Mouse (Mus musculus) spleen, postnatal 10 days (tissue): ENCODE results near the gene Kdm2b.

Experiments
- DNase-seq, 2 experiments: peaks; one replicate each; pipeline ENCODE4 v3.0.0; 2021 to 2022; ENCODE audit warnings: low spot score in 2 of 2

Kdm2b gene

DNA sequence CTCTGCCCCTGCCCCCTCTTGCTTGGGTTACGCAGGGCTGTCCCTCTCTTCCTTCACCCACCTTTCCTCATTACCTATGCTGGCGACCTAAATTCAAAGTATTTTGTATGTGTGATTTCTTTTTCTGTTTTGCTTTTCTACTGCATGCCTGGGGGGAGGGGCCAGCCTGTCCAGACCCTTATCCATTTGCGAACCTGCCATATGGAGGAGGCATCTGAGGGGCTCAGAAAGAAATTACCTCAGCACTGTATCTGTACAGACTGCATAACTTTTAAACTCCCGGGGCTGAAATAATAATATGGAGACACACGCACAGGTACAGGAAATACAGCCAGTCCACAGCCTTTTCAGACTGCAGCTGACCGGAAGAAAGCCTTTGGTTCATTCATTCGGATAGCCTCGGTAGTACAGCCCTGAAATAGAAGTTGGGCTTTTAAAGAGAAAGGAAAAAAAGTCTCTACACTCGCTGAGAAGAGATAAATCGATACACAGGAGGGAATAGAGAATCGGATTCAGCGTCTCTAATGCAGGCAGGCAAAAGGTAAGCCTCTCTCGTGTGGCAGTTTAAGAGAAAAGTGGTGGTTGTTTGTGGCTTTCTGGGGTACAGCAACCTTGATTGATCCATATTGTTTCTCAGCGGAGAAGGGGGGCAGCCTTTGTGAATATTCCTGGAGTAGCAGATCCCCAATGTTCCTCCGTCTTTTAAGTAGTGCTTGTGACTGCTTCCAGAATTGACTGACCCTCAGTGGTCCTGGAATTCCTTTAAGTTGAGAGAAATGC lies at the start of gene Kdm2b:
Gene Kdm2b, minus strand, starts transcription at position 273 of the 780 bp plus-strand sequence.
- DNase-seq, result peak in 1 of 2 experiments; percentile 34

DNA sequence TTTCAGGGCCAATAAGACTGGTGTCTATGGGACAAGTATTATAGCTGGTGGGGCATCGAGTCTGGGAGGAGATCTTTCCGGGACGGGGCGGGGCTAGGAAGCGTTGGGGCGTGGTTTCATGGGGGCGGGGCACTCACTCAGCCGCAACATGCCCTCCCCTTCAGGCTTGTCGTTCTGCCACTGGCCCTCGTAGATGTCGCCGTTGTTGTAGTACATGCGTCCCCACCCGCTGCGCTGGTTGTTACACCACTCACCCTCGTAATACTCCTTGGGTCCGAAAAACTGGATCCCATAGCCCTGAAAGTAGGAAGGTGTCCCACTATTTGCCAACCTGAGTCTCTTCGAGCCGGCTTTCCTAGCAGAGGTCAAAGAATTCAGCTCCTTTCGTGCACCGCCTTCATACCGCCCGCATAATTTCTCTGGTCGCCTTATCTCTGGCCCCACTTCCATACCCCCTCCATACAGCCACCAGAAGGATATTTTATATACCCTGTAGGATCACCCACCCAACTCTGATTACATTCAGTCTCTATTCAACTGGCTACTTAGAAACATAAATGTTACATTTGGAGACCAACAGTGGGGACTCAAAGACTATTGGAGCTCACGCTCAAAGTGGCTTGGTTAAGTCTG lies 49.6 kb upstream of the Kdm2b start:
- DNase-seq, result peak; percentile 93 to 94

DNA sequence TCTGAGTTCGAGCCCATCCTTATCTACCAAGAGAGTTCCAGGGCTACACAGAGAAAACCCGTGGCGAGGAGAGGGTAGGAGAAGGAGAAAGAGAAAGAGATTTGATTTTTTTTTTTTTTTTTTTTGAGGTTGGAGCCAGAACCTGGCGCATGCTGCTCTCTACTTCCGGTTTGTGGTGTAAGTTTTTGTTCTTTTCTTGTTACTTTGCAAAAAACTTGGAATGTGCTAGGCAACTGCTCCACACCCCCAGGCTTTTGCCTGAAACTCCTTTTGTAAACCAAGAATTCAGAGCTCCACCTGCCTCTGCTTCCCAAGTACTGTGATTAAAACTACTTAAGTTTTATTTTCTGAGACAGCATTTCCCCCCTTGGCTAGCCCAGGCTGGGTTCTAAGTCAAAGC lies 48.5 kb upstream of the Kdm2b start:
- no peak for DNase-seq

DNA sequence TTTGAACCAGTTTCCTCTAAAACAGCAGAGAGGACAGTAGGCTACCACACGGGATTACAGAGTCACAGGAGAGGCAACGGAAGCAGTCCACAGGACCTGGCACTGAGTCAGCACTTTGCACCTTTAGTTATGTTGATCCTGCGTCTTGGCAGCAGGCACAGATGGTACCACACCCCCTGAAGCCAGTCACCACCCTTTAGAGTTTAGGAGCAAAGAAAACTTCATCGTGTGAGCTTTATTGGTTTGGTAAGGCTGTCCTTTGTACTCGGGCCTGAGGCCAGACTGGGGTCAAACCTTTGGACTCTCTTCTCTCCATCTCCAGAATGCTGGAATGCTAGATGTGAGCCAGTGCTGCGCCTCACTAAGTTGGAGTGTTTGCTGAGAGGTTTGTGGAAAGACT lies 45.9 kb upstream of the Kdm2b start:
- peak in 1 of 2 experiments; percentile 62 for DNase-seq

DNA sequence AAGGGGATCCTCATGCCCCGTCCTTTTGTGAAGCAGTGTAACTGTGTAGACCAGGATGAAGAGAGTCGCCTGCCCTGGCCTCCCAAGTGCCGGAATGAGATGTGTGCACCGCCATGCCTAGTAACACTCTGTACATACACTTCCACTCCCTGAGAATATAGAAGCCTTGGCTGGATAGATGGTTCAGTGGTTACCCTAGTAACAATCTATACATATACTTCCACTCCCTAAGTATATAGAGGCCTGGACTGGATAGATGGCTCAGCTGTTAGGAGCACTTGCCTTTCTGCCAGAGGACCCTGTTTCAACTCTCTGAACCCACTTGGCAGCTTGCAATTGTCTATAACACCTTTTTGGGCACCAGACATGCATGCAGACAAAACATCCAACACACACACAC lies 45.5 kb upstream of the Kdm2b start:
- DNase-seq, result no peak

DNA sequence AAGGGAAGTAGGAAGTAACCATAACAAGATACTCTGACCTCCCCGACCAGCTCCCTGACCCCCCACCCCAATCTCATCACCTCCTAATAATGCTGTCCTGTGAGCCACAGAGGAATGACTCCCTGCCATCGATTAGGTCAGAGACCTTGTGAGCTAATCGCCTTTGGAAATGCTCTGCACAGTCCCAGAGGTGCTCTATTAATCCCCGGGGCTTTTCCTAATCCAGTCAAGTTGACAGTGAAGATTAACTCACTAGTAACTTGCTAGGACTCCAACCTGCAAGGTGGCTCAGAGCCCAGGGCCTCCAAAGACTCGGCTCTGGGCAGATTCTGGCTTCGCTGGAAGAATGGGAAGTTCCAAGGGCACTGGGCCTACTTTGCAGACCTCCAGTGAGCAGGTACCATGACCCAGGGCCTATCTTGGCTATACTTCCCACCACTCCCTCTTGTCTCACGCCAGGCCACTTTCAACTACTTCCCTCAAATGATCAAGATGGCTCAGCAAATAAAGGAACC lies 44.1 kb upstream of the Kdm2b start:
- no peak for DNase-seq

DNA sequence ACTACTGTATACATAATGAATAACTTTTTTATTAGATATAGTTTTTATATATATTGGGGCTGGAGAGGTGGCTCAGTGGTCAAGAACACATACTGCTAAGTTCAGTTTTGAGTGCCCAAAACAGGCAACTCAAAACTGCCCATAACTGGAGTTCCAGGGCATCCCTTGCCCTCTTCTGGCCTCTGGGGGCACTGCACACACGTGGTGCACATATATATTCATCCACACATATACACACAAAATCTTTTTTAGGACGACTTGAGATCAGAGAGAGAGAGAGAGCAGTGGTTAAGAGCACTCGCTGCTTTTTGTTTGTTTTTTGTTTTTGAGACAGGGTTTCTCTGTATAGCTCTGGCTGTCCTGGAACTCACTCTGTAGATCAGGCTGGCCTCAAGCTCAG lies 41.7 kb upstream of the Kdm2b start:
- DNase-seq, result no peak

DNA sequence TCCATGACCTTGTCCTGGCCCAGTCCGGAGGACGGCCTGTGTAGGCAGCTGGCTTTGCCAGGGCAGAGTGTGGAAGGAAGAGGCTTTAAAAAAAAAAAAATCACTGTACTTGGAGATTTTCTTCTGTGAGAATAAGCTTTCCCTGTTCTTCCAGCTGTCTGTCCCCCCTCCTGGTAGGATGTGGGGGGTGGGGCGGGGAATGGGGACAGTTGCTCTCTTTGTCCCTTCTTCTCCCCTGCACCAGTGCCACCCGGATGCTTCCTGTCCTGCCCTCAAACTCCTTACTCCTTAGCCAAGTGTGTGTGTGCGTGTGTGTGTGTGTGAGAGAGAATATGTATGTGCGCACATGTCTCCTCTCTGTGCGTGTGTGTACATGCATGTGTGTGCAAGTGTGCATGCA lies 40.1 kb upstream of the Kdm2b start:
- DNase-seq, result no peak

DNA sequence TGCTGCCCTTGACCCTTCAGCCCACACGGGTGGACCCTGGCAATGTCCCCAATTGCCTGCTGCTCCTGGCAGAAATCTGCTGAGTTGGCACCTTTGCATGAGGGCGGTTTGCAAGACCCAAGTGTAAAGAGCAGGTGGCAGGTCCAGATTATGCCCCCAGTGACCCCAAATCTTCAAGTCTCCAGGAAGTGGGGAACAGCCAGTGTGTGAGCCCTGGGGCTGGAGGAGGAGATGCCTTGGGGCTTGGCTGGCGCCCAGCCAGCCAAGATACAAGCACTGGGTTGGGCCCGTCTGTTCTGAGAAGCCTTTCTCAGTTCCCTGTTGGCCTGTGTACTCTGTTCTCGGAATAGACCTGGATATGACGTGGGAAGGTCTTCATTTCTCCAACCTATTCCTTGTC lies 37.8 kb upstream of the Kdm2b start:
- DNase-seq, result no peak

DNA sequence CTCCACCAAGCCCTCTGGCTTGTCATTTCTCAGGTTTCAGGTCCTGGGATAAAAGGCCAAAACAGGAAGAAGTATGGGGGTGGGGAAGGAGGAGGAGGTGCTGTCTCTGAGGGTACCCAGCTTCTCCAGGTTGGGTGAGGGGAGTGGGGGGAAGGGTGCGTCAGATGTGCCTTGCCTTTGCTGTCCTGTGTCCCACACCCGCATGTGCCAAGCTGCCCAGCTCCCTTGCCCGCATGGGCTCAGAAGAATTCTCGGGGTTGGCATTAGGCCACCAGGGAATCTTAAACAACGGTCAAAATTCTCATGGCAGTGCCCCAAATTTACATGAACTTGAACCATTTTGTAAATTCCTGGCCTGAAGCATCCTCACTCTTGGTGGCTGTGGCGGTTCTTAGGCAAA lies 36.8 kb upstream of the Kdm2b start:
- no peak for DNase-seq

DNA sequence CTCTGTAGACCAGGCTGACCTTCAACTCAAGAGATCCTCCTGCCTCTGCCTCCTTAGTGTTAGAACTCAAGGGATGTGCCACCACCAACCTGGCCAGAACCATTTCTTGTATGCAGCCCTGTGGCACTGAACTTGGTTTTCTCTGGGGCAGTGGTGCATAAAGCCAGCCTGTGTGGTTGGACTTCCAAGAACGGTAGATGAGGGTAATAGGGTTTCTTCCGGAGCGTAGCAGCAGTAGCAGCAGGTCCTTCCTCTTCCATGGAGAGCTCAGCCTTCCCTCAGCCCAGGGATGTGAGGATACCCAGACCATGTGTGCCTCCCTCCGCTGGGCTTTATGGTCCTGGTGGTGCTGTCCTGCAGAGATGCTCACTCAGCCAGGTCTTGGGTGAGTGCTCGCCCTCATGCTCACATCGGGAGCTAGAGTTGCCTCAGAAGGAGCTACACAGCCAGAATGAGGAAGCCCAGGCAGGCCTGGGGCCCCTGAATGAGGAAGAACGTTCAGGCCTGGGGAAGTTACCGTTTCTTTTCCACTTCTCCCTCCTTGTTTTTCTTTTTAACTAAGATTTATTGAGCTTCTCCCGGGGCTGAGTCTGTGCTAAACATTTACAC lies 35.4 kb upstream of the Kdm2b start:
- peak in 1 of 2 experiments; percentile 59 for DNase-seq

DNA sequence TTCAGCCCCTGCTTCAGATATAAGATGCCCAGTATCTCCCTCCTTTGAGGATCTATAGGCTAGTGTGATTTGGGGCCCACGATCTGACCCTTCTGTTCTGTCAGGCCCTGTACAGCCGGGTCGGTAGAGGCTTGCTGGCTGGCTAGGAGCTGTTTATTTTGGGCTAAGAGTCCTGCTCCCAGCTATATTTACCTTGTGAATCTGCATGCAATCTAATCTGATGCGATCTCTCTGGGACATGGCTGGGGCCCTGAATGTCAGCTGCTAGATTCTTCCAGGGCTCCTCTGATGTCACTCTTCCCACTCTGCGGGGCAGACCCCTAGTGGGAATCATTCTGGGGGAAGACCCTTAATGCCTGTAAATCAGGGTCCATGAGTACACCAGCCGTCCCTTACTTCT lies 34.7 kb upstream of the Kdm2b start:
- DNase-seq, result no peak

DNA sequence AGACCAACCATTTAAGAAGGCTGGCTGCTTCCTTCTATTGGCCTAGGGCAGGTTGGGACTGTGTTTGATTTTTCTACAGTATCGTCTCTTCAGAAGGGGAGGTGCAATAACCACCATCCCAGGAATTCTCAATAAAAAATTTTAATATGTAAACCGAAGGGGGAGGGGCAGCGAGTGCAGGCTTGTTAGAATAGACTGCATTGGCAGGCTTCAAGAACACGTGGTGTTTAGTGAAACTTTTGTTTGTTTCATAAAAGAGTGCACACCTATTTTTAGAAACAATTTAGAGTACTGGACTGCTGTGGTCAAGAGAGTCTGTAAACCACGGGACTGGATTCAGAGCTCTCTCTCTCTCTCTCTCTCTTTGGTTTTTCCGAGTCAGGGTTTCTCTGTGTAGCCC lies 33.4 kb upstream of the Kdm2b start:
- DNase-seq, result no peak

DNA sequence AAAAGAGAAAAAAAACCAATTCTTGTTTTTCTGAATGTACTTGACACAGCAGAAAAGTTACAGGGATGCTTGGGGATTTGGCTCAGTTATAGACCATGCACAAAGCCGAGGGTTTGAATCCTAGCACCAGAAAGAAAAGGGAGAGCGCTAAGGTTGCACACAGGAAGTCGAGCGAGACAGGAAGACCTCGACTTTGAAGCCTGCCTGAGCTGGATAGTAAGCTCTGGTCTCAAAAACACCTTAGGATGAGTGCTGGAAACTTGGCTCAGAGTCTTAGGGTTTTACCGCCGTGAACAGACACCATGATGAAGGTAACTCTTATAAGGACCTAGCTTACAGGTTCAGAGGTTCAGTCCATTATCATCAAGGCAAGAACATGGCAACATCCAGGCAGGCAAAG lies 31.8 kb upstream of the Kdm2b start:
- no peak for DNase-seq

DNA sequence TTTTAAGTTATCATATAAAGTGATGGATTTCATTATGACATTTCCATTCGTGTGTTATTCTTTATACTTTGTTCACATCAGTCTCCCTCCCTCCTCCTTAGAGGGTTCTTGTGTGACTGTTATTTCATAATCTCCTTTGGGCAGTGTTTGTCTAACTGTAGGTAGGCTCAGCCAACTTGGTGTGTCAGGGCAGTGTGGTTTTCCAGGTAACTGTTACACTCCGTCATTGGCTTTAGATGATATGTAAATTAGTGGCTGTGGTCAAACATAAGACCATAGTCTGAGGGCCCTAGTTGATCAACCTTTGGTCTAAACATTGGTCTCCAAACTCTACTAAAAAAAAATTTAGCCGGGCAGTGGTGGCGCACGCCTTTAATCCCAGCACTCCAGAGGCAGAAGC lies 30.8 kb upstream of the Kdm2b start:
- no peak for DNase-seq

DNA sequence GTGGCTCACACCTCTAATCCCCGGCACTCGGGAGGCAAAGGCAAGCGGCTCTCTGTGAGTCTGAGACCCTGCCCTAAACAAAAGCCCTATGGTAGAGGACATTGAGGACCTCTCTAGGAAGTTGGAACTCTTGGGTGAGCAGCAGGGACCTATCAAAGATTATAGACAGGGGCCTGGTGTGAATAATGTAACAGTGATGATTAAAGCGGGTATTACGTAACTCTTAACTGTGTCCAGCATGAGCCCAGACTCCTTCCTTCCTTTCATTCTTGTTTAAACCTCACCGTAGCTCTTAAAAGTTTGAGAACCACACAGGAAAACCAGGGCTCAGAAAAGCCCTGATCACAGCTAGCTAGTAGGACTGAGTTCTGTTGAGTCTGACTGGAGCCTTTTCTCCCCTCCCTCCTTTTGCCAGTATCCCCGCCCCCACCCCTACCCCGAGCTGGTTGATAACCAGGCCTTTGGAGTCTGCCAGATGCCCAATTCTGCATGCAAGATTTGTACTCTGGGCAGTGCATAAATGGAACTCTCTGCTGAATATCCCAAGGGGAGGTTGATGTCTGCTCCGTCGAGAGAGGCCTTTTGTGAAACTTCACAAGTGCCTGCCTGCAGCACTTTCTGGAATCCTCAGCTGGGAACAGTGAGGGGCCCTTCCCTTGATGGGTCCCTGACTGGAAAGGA lies 29.9 kb upstream of the Kdm2b start:
- DNase-seq, result no peak

DNA sequence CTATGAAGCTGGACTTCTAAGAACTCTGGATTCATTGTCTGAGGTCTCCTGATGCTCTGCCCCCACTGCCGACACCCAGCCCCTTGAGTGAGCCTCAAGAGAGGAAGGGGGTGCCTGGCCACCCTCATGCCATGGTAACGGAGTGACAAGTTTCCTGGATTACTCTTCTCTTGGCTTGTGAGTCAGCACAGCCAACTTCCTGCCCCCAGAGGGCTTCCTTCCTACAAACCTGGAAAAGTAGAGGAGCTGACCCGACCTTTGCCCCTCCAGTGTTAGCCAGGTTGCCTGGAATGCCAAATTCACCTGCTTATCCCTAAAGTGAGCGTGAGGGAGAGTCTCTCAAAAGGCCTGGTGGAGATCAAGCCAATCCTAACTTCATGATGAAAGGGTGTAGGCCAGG lies 27.9 kb upstream of the Kdm2b start:
- no peak for DNase-seq

DNA sequence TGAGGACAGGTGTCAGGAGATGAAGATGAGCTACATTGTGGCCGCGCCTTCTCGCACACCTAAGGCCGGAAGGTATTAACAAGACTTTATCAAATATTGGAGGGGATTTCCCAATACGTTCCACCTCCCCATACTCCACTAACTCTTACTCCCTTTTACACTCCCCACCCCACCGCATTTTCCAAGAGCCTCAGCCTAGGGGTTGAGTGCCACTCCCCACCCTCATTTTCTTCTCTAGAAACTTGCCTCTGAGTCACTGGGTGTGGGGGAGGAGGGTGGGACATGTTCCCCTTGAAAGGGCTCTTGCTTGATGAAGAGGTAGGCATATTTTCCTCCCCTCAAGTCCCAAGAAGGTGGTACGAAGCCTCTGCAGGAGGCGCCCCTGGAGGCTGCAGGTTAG lies 26.3 kb upstream of the Kdm2b start:
- no peak for DNase-seq

DNA sequence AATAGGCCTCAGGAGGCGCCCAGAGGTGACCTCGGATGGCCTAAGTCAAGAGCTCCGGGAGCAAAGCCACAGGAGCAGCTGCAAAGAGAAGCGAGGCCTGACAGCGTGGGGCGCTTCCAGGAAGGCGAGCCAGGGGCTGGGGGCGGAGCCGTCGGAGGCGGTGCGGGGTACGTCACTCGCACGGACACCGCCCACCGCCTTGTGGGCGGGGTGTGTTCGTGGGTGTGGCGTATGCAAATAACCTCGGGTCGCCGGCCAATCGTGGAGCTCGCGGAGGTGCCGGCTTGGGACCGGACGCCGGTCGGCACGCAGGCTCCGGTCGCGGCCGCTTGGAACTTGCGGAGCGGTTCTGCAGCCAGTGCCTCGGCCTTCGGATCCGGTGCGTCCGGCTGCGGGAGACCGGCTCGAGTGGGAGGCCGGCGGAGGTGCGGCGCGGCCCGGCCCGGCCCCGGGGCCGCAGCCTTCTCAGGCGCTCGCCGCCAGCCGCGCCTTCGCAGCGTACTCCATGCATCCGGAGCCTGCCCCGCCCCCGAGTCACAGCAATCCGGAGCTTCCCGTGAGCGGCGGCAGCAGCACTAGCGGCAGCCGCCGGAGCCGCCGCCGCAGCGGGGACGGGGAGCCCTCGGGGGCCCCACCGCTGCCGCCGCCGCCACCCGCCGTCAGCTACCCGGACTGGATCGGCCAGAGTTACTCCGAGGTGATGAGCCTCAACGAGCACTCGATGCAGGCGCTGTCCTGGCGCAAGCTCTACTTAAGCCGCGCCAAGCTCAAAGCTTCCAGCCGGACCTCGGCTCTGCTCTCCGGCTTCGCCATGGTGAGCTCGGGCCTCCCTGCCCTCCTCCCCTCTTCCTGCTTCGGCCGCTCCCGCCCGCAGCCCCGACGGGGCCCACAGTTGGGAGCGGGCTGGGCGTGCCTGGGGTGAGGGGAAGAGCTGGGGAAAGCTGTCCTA lies 25.4 kb upstream of the Kdm2b start, which contains the start of gene Orai1:
Gene Orai1, plus strand, starts transcription at position 322 of the 949 bp plus-strand sequence.
- peak; percentile 95 to 99 for DNase-seq

DNA sequence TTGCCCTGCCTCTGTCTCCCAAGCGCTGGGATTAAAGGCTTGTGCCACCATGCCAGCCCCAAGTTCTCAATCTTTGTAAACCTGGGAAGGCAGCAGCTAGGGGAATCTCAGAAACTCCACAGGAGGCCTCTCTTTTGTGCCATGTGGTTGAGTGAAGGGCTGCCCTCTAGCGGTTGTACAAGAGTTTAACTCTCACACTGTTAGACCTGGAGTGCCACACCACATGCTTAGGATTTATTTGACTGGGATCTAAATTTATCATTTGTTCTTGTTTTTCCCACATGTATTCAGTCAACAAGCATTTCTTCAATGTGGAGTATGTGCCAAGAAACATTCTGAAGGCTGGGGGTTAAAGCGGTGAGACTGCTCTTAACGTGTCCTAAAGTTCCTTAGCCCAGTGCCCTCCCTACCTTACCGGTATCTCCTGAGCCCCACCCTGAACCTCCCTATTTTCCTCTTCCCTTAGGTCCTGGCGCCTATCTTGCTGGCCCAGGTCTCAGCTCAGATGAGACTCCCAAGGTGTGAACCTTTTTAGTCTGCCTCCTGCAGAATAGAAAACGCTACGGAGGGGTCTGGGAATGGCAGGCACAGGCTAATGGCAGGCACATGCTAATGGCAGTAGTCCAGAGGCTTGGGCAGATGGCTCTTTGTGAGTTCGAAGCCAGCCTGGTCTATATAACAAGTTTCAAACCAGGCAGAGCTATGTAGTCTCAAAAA lies 24.1 kb upstream of the Kdm2b start:
- peak; percentile 43 to 79 for DNase-seq
